Mouse (Mus musculus) c-Kit-positive CD71-positive TER-119-positive erythroid progenitor cells, embryonic 14.5 days (primary cell): ENCODE results near the gene Keap1.
"Not testable (repeated sequence)": the region's sequence is repeated elsewhere in the genome, so short reads cannot be mapped to it uniquely, and the experiment has no call there.

Experiments
- DNase-seq: peaks from one replicate; pipeline ENCODE4 v3.0.0-alpha.2; 2013; ENCODE audit warnings: low spot score

Gene Keap1

DNA sequence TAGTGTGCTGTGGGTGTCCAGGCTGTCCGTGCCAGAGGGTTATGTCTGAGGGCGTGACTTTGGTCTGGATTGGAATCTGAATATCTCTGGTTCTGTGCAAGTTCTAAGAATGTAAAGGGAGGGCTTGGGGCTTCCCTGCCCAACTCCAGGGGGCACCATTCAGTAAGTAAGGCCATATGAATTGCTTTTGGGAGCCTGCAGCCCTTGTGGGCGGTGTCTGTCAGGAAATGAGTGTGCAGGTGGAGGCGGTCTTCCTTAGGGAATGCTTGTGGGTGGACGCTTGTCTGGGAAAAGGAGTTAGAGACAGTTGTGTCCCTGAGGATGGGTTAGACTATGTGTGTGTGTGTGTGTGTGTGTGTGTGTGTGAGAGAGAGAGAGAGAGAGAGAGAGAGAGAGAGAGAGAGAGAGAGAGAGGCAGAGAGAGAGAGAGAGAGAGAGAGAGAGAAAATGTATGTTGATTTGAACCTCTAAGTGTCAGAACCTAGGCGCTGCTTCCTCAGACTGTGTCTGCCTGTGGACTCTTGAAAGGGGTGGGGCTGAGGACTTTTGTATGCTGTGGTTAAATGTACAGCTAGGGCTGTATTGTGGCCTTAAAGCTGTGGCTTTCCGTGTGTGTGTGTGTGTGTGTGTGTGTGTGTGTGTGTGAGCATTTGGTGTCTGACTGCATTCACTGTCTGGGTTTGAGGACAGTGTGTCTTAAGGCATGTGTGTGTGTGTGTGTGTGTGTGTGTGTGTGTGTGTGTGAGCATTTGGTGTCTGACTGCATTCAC is 43.2 kb downstream of the Keap1 start:
- not testable (repeated sequence) for DNase-seq

GRCm38 (mm10) chr9:21194787-21195493 is 44.2 kb downstream of the Keap1 start:
- DNase-seq: no peak

DNA sequence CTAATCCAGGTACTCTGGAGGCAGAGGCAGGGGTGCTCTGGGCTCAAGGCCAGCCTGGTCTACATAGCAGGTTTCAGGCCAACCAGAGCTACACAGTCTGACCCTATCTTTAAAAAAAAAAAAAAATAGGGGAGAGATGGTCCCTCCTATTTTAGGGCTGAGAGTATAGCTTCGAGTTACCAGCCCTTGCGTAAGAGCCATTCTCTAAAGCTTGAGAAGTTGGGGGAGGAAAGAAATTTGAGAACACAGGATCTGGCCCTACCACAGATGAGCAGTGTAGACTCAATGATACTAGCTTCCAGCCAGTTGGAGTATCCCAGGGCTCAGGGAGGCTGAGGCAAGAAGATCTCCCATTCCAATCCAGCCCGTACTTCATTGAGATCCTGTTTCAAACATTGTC is 45.4 kb downstream of the Keap1 start:
- no peak for DNase-seq

GRCm38 (mm10) chr9:21190670-21191069 is 48.5 kb downstream of the Keap1 start:
- no peak for DNase-seq

GRCm38 (mm10) chr9:21189905-21190304 is 49.3 kb downstream of the Keap1 start:
- no peak for DNase-seq

GRCm38 (mm10) chr9:21185436-21185835 is 53.7 kb downstream of the Keap1 start:
- no peak for DNase-seq

- no peak for DNase-seq
Measured at GRCm38 (mm10) chr9:21184733-21185132, 54.4 kb downstream of the Keap1 start.

- DNase-seq: peak; percentile 48
Measured at GRCm38 (mm10) chr9:21183905-21184413, 55.2 kb downstream of the Keap1 start.

DNA sequence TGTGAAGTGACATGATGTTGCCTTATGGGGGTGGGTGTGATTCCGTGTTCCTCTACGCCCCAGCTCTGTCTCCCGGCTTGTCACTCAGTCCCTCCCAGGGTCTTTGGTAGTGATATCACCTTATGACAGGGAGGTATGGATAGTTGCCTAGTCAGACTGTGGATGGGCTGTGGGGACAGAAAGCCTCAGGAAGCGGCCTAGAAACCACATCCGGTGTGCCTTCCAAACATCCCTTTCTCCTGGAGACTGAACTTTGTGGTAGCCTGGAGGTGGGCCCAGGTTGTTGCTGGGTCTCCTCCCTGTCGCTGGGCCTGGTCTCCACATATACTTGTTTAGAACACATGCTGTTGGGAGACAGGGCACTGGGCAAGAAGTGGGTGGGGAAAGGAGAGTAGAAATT is 55.7 kb downstream of the Keap1 start:
- DNase-seq: no peak

- no peak for DNase-seq
Measured at GRCm38 (mm10) chr9:21181421-21182220, 57.5 kb downstream of the Keap1 start.

- no peak for DNase-seq
Measured at GRCm38 (mm10) chr9:21180841-21181240, 58.3 kb downstream of the Keap1 start.

DNA sequence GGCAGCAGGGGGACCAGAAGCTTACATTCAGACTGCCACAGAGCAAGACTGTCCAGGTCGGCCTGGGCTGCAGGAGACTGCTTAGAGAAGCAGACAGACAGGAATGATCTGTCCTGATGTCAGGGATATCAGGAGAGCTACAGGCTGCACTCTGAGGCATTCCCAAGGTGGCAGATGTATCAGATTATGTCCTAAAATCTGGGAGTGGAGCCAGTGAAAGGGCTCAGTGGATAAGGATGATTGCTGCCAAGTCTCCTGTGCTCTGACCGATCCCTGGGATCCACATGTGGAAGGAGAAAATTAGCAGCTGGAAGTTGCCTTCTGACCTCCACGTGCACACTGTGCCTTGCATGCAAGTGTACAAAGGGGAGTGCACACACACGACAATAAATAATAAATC is 58.8 kb downstream of the Keap1 start:
- DNase-seq: no peak
